Mouse (Mus musculus) bone marrow macrophage, adult 2 months (primary cell): Measurements from ENCODE around the gene Sds. TPM values are rescaled to one million over a fixed set of nuclear protein-coding genes. Genes with fewer than 3 reads are reported as not detected.

Experiments used
- H3K27ac ChIP-seq: 2 replicates; pipeline ENCODE4 v1.5.1; 2012; ENCODE audit warnings: low read depth, low read length; ENCODE audit not compliant: insufficient read depth
- H3K4me1 ChIP-seq: 2 replicates; pipeline ENCODE4 v1.6.1; 2012; ENCODE audit warnings: low read length; ENCODE audit not compliant: control insufficient read depth, insufficient read depth
- H3K4me3 ChIP-seq: 2 replicates; pipeline ENCODE4 v1.5.1; 2012; ENCODE audit warnings: mild to moderate bottlenecking, low read length, moderate library complexity; ENCODE audit not compliant: insufficient read depth
- CTCF ChIP-seq: IDR thresholded peaks from 2 replicates; pipeline ENCODE4 v1.5.1; 2012; ENCODE audit warnings: low read depth, mild to moderate bottlenecking, low read length, moderate library complexity
- POLR2A ChIP-seq: IDR thresholded peaks from 2 replicates; pipeline ENCODE4 v1.6.1; 2012; ENCODE audit warnings: mild to moderate bottlenecking, low read depth, low read length, borderline replicate concordance
- polyA plus RNA-seq: library from polyadenylated mRNA; stranded (reverse); fragments of >200 nt; gene quantifications from 2 replicates; pipeline ENCODE4 v1.2.4, GENCODE M21; 2012; ENCODE audit not compliant: missing spikeins, insufficient read depth, insufficient read length

The Sds gene
- polyA plus RNA-seq, result not detected in 2 replicates

DNA sequence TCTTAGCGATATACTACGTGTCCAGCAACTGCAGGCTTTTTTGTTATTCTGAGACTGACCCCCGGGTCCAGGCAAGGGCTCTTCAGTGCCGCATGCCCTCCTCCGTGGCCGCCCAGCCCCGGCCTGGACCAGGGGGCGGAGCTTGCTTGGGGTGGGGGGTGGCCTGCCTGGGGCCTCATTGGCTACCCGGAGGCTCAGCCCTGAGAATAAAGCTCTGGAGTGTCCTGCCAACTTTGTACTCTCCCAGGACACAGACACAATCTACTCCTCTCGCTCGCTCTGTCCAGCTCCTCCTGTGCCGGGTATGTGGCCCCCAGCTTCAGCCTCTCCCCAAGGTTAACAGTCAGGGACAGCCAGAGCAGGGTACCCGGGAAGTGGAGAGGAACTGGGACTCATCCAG, at the start of gene Sds:
Gene Sds (plus strand): TSS at position 231 of the 400 bp plus-strand sequence.
- no peak within 1 kb of the TSS for H3K4me3 ChIP-seq
- no peak within 1 kb of the TSS for H3K27ac ChIP-seq

DNA sequence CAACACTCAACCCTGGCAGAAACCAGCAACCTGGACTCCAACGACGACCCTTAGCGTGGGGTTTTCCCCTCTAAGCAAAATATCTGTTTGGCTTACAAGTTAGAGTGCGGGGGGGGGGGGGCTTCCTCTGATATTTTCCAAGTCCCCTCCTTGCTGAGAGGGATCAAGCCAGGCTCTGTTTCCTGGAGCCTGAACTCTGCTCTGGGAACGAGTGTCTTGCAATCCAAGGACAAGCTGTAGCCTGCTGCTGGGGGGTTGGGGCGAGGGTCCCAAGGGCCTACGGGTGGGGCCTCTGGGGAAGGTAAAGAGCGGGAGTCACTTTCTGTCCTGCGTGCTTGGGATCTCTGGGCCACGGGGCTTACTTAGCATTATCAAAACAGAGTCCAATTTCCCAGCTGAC, 49.8 kb upstream of the Sds start:
- no peak for TF ChIP-seq CTCF
- no peak for TF ChIP-seq POLR2A
- H3K4me1 ChIP-seq, result no peaks in the 10 kb centered on the region

More for the DNA sequence above, at the start of gene Sds:
- no peaks in the 10 kb centered on the region for H3K4me1 ChIP-seq
- TF ChIP-seq POLR2A, result no peak
- no peak for TF ChIP-seq CTCF

DNA sequence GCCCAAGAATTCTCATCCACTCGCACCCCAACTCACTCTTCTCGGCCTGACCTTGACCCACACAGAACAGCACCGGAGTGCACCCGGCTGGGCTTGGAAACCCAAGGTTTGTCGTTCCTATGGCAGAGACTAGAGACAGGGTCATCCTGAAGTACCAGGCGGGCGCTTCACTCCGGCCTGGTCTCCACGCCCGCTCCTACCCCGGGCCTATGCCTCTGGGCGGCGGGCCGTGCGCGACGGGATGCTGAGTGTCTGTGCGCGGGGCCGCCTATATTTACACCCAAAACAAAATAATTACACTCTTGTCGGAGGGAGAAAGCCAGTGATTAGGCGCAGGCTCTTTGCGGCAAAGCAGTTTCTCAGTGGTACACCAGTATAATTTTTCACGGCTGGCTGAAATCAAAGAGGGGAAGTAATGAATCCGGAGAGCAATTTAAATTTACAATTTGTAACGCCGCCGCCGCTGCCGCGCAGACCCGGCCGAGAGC, 48.8 kb upstream of the Sds start:
- Histone ChIP-seq H3K4me1 (no peaks in the 10 kb centered on the region), H3K4me3 (no peak overlapping the region), H3K27ac (no peak overlapping the region)
- TF ChIP-seq CTCF (no peak), POLR2A (no peak)

More for the DNA sequence above, 49.8 kb upstream of the Sds start:
- Histone ChIP-seq H3K4me3 (no peak overlapping the region), H3K27ac (no peak overlapping the region)

DNA sequence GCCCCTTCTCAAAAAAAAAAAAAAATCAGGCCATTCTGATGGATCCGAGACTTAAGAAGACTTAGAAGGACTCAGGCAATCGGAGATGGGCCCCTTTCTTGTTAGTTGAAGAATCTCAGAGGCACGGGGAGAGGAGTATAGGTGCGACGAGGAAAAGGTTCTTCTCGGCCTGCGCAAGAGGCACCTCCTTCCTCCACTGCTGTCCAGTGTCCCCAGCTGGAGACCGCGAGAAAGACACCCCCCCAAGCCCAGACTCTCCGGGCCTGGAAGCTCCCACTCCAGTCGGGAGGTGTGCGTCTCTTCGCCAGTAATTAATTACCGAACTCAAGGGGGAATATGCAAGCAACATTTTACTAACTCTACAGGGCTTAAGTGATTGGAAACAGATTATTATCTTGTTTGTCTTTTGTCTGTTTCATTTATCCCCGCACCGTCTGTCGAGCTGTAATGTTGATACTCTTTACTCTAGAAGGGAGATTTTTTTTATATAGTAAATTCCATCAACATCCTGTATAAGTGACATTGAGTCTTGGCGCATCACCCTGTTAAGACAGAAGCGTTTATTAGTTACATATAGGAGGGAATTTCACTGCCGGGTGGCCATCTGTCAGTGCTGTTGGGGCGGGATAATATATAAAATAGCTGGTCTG, 48.0 kb upstream of the Sds start:
- H3K4me3 ChIP-seq, result no peak overlapping the region
- no peak overlapping the region for H3K27ac ChIP-seq
- TF ChIP-seq CTCF, result no peak
- no peak for TF ChIP-seq POLR2A
- H3K4me1 ChIP-seq, result no peaks in the 10 kb centered on the region

DNA sequence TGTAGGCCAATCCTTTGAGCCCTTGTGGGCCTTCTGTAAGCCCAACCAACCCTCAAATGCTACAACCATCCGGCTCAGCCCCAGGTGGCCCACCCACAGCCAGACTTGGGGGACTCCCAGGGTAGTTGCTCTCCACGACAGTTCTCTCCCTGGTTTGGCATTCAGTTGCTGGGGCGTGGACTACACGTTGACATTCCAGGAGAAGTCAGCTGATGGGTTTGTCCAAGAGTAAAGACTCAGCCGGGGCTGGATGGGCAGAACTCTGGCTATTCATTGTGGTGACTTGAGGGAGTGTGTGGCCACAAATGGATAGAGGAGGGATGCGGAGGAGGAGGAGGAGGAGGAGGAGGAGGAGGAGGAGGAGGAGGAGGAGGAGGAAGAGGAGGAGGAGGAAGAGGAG, 47.3 kb upstream of the Sds start:
- H3K4me3 ChIP-seq, result no peak overlapping the region
- H3K4me1 ChIP-seq, result no peaks in the 10 kb centered on the region
- no peak overlapping the region for H3K27ac ChIP-seq
- TF ChIP-seq POLR2A (no peak), CTCF (no peak)

DNA sequence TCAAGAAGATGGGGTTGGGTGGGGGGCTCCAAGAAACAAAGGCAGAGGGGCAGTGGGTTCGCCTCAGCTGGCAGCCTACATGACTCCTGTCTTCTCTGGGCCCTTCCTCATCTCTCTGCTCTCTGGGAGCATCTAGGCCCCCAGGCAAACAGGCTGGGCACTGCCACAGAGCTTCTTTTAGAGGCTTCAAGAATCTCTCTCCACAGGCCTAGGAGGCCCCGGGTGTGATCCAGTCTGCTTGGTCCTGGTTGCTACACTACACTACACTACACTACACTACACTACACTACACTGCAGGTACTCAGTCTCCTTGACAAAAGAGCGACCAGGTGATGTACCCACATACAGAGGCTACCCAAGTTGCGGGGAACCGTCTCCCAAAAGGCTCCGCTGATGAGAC, 46.6 kb upstream of the Sds start:
- H3K4me3 ChIP-seq, result no peak overlapping the region
- TF ChIP-seq CTCF, result no peak
- no peak for TF ChIP-seq POLR2A
- H3K4me1 ChIP-seq, result no peaks in the 10 kb centered on the region
- no peak overlapping the region for H3K27ac ChIP-seq

DNA sequence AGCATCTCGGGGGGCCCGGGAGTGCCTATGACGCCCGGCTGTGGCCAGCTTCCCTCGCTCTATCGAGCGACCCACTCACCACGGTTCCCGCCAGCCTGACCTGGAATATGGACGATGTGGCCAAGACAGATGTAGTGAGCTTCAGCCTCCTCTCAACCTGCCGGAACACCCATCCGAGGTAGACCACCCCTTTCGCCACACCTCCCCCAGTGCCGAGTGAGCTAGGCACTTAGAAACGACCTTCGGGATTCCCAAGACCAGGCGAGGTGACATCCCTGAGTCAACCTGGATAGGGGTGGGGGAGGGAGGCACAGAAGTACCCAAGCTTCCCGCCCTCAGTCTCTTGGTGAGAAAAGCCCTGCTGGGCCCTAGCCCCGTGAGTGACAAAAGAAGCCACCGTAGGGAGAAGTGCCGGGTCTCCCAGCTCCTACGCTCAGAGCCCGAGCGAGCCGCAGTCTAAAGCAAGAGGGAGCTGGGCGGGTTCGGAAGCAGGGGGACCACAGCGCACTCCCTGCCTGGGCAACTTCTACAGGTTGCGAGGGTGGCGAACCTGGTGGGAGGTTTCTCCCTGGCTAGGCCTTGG, 45.2 kb upstream of the Sds start:
- H3K27ac ChIP-seq, result no peak overlapping the region
- no peaks in the 10 kb centered on the region for H3K4me1 ChIP-seq
- no peak for TF ChIP-seq POLR2A
- no peak overlapping the region for H3K4me3 ChIP-seq

DNA sequence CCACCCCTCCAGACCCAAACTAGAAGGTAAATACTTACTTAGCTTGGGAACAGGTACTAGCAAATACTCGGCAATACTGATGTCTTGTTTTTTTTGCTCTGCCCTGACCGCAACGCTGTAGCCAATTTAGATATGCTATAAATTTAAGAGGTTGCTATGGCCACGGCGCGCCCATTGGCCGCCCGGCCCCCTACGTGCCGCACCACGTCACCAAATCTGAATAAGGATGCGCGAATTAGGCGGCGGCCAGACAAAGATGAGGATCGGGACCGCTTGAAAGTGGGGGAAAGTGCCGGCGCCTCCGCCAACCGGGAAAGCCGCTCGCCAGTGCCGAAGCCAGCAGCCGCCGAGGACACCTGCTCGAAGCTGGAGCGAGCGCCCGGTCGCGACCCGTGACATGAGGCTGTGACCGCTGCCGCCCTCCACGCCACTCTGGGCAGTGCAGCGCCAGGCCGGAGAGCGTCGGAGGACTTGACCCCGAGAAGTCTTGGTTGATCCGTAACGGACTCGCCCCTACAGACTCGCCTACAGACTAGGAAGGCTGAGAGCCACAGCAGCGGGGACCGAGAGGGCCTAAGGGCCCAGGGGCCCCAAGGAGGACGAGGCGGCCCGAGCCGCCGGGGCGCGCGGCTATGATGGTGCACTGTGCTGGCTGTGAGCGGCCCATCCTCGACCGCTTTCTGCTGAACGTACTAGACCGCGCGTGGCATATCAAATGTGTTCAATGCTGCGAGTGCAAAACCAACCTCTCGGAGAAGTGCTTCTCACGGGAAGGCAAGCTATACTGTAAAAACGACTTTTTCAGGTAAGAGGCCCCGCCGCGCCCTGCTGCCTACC, 44.5 kb upstream of the Sds start, which contains the start of gene Lhx5:
Gene Lhx5 (plus strand): TSS at position 51 of the 837 bp plus-strand sequence.
- no peak within 1 kb of the TSS for H3K4me3 ChIP-seq
- no peaks in the 10 kb centered on the region for H3K4me1 ChIP-seq
- no peak for TF ChIP-seq POLR2A
- TF ChIP-seq CTCF, result no peak
- H3K27ac ChIP-seq, result no peak within 1 kb of the TSS

DNA sequence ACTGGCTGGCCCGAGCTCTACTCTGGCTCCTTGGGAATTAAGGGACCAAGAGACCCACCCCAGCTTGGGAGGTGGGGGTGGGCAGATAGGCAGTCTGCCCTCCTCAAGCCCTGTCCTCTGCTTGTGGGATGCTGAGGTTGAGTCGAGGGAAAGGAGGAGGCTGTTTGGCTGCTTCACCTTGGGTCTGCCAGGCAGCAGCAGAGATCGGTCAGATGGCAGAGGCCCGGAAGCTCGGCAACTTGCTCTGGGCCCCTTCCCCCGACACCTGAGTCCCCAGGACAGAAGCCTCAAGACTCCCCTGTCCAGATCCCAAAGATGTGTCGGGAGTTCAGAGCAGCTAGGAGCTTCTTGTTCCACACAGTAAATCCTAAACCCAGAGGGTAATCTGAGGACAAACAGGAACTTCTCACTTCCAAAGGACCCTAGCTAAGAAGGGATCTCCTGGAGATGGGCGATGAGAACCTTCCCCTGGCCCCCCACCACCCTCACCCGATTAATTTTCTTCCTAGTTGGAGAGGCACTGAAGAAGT, 43.8 kb upstream of the Sds start:
- TF ChIP-seq POLR2A (no peak), CTCF (no peak)
- Histone ChIP-seq H3K4me1 (no peaks in the 10 kb centered on the region), H3K27ac (no peak overlapping the region), H3K4me3 (no peak overlapping the region)
